ENCODE assay signal across 27 mouse cellular contexts in genomic region chr2:102958529-102958928, GRCm38 (mm10). TPM values are rescaled to one million over a fixed set of nuclear protein-coding genes. Genes with fewer than 3 reads are reported as not detected.
DNase-seq lines count a peak whose midpoint lies in the region; ATAC-seq and TF ChIP-seq lines count a peak whose summit lies in the region.
"Had no signal": no experiment of that assay in that cellular context is flagged by ENCODE, and none has a peak within 500 bp of the region (broad histone marks: within the 10 kb centered on the region; RNA-seq: fewer than 3 reads in every experiment).

No protein-coding gene starts in this region.

- H3K4me1 ChIP-seq in embryonic facial prominence, embryonic 14.5 days (ENCODE audit: control insufficient read depth, insufficient read depth, low read length) = peaks cover 2% of the 10 kb centered on the region; the same call in 1 of the 2 replicates
- no peaks in the 10 kb centered on the region; the same call in 1 of the 2 replicates for H3K4me1 ChIP-seq in embryonic facial prominence, embryonic 10.5 days
- H3K4me1 ChIP-seq in midbrain, embryonic 10.5 days = peaks cover 11% of the 10 kb centered on the region
- H3K4me1 ChIP-seq in midbrain, embryonic 14.5 days (ENCODE audit: control insufficient read depth, insufficient read depth, low read length) = no peaks in the 10 kb centered on the region
- H3K4me1 ChIP-seq in embryonic fibroblast, embryonic 13.5 days (ENCODE audit: control insufficient read depth, insufficient read depth, low read length) = peaks cover 21% of the 10 kb centered on the region
- H3K4me1 ChIP-seq: embryonic facial prominence, embryonic 12.5 days; forebrain, embryonic 13.5 days had no signal

- 74% methylated on average over 9 of the region's 9 CpGs for WGBS in embryonic facial prominence, embryonic 14.5 days
- WGBS in embryonic facial prominence, embryonic 10.5 days = 93% methylated on average over 9 of the region's 9 CpGs
- 91% methylated on average over 9 of the region's 9 CpGs for WGBS in midbrain, embryonic 10.5 days
- WGBS in midbrain, embryonic 14.5 days = 91% methylated on average over 9 of the region's 9 CpGs

- no peak overlapping the region for H3K4me2 ChIP-seq in embryonic facial prominence, embryonic 14.5 days (ENCODE audit: low read depth, low read length)
- H3K4me2 ChIP-seq in midbrain, embryonic 14.5 days (ENCODE audit: low read length) = no peak overlapping the region
- H3K4me2 ChIP-seq: embryonic facial prominence, embryonic 12.5 days; forebrain, embryonic 13.5 days; heart, embryonic 11.5 days; hindbrain, embryonic 14.5 days had no signal

- H3K9me3 ChIP-seq in embryonic facial prominence, embryonic 14.5 days (ENCODE audit: control insufficient read depth, low read length) = no peaks in the 10 kb centered on the region
- no peaks in the 10 kb centered on the region for H3K9me3 ChIP-seq in embryonic facial prominence, embryonic 10.5 days
- H3K9me3 ChIP-seq in midbrain, embryonic 10.5 days (replicated peaks) = no peaks in the 10 kb centered on the region
- no peaks in the 10 kb centered on the region for H3K9me3 ChIP-seq in midbrain, embryonic 14.5 days (ENCODE audit: control insufficient read depth, low read length)
- H3K9me3 ChIP-seq: embryonic facial prominence, embryonic 12.5 days; forebrain, embryonic 10.5 days; forebrain, embryonic 13.5 days; G1E; hindbrain, embryonic 10.5 days had no signal

- DNase-seq in embryonic facial prominence, embryonic 14.5 days (ENCODE audit: low spot score) = peak; percentile 61
- DNase-seq in embryonic facial prominence, embryonic 10.5 days (ENCODE audit: low spot score) = no peak
- no peak for DNase-seq in midbrain, embryonic 10.5 days (ENCODE audit: low spot score)
- no peak for DNase-seq in midbrain, embryonic 14.5 days
- DNase-seq in mesoderm, embryonic 11.5 days (ENCODE audit: low read depth, low spot score) = peak; percentile 30
- DNase-seq in cerebellum, postnatal 14 days = no peak
- DNase-seq in ovary, postnatal 14 days (ENCODE audit: low spot score) = no peak
- DNase-seq: adrenal gland, adult 2 months; adrenal gland, postnatal 14 days; cerebellum, adult 11-12 months; cerebellum, adult 8-10 months; gastrocnemius, postnatal 10 days; gastrocnemius, postnatal 36 days; heart, adult 2 months had no signal

- H3K27ac ChIP-seq in embryonic facial prominence, embryonic 14.5 days (replicated peaks; ENCODE audit: low read depth, low read length) = no peak overlapping the region
- H3K27ac ChIP-seq in embryonic facial prominence, embryonic 10.5 days (replicated peaks) = no peak overlapping the region
- H3K27ac ChIP-seq in midbrain, embryonic 10.5 days (replicated peaks) = 0 out of 2 replicates have a peak overlapping the region, but pooled peaks have one; percentile 2
- no peak overlapping the region for H3K27ac ChIP-seq in midbrain, embryonic 14.5 days (replicated peaks; ENCODE audit: low read depth, low read length)
- peak overlapping the region; percentile 75 for H3K27ac ChIP-seq in embryonic fibroblast, embryonic 13.5 days (ENCODE audit: insufficient read depth, low read length)
- H3K27ac ChIP-seq: embryonic facial prominence, embryonic 12.5 days; forebrain, embryonic 10.5 days; forebrain, embryonic 13.5 days; heart, adult 2 months; hindbrain, embryonic 10.5 days; hindbrain, embryonic 14.5 days; hindbrain, postnatal 0 days had no signal

- no peaks in the 10 kb centered on the region for H3K27me3 ChIP-seq in embryonic facial prominence, embryonic 14.5 days (replicated peaks; ENCODE audit: control insufficient read depth, insufficient read depth, low read length)
- no peaks in the 10 kb centered on the region for H3K27me3 ChIP-seq in embryonic facial prominence, embryonic 10.5 days (replicated peaks; ENCODE audit: low read depth, poor library complexity, severe bottlenecking)
- no peaks in the 10 kb centered on the region for H3K27me3 ChIP-seq in midbrain, embryonic 10.5 days (ENCODE audit: low read depth, poor library complexity, severe bottlenecking)
- H3K27me3 ChIP-seq in midbrain, embryonic 14.5 days (ENCODE audit: control insufficient read depth, insufficient read depth, low read length) = no peaks in the 10 kb centered on the region
- H3K27me3 ChIP-seq: CH12.LX; embryonic facial prominence, embryonic 12.5 days; forebrain, embryonic 13.5 days; Patski had no signal

- no peak for TF ChIP-seq POLR2A in embryonic fibroblast, embryonic 13.5 days (IDR thresholded peaks at IDR 0.05; ENCODE audit: low read depth, low read length)

- H3K4me3 ChIP-seq in embryonic facial prominence, embryonic 14.5 days (ENCODE audit: low read depth, low read length) = no peak overlapping the region
- H3K4me3 ChIP-seq in embryonic facial prominence, embryonic 10.5 days = no peak overlapping the region
- no peak overlapping the region for H3K4me3 ChIP-seq in midbrain, embryonic 10.5 days
- no peak overlapping the region for H3K4me3 ChIP-seq in midbrain, embryonic 14.5 days (replicated peaks; ENCODE audit: low read depth, low read length)
- no peak overlapping the region for H3K4me3 ChIP-seq in embryonic fibroblast, embryonic 13.5 days (ENCODE audit: insufficient read depth, low read length)
- H3K4me3 ChIP-seq: embryonic facial prominence, embryonic 12.5 days; forebrain, embryonic 10.5 days; forebrain, embryonic 13.5 days; heart, adult 2 months; hindbrain, embryonic 10.5 days had no signal

- TF ChIP-seq CTCF in embryonic fibroblast, embryonic 13.5 days (IDR thresholded peaks at IDR 0.05; ENCODE audit: borderline replicate concordance, insufficient read depth, low read length) = no peak

- H3K36me3 ChIP-seq in embryonic facial prominence, embryonic 14.5 days (ENCODE audit: control insufficient read depth, insufficient read depth, low read length) = no peaks in the 10 kb centered on the region
- H3K36me3 ChIP-seq in embryonic facial prominence, embryonic 10.5 days (replicated peaks) = no peaks in the 10 kb centered on the region
- H3K36me3 ChIP-seq in midbrain, embryonic 10.5 days = no peaks in the 10 kb centered on the region
- H3K36me3 ChIP-seq in midbrain, embryonic 14.5 days (ENCODE audit: control insufficient read depth, insufficient read depth, low read length) = no peaks in the 10 kb centered on the region
- H3K36me3 ChIP-seq: embryonic facial prominence, embryonic 12.5 days; forebrain, embryonic 10.5 days; G1E; hindbrain, embryonic 10.5 days had no signal

- no peak overlapping the region for H3K9ac ChIP-seq in embryonic facial prominence, embryonic 14.5 days (ENCODE audit: low read depth, low read length)
- no peak overlapping the region for H3K9ac ChIP-seq in midbrain, embryonic 14.5 days (replicated peaks; ENCODE audit: low read length)
- H3K9ac ChIP-seq: embryonic facial prominence, embryonic 12.5 days; forebrain, embryonic 13.5 days; hindbrain, embryonic 14.5 days had no signal

- ATAC-seq in embryonic facial prominence, embryonic 14.5 days (ENCODE audit: low read depth) = no peak
- no peak for ATAC-seq in midbrain, embryonic 14.5 days (ENCODE audit: low FRiP score, low TSS enrichment)
- ATAC-seq: forebrain, embryonic 13.5 days; forebrain, embryonic 16.5 days; hindbrain, postnatal 0 days; inflammation-experienced regulatory T-cells, adult 6 months; Patski had no signal

RNA-seq across cellular contexts. Expression of gene Cd44, which starts 57.1 kb away (rescaled TPM):
- polyA plus RNA-seq in embryonic facial prominence, embryonic 14.5 days (2014; fragmentation: Nextera tagmentation; extraction: Ambion mirVana) = 49.8 and 57.3 TPM in 2 replicates
- polyA plus RNA-seq in embryonic facial prominence, embryonic 10.5 days (2016; fragmentation: Nextera tagmentation; extraction: Ambion mirVana) = 2.2 and 2.5 TPM in 2 replicates
- polyA plus RNA-seq in midbrain, embryonic 10.5 days (2016; fragmentation: Nextera tagmentation; extraction: Ambion mirVana) = 2.9 and 3.4 TPM in 2 replicates
- 2.3 and 3.1 TPM in 2 replicates for polyA plus RNA-seq in midbrain, embryonic 14.5 days (2014; fragmentation: Nextera tagmentation; extraction: Ambion mirVana)
- 255 and 594 TPM in 2 replicates for polyA plus RNA-seq in embryonic fibroblast, embryonic 13.5 days (2011; ENCODE audit: insufficient read length, low read depth, missing spikeins)

Comparison
In these comparisons a context has a peak if more than half of its experiments do, and no peak if none do; other contexts are left out.
1. DNase-seq: peak in embryonic facial prominence, embryonic 14.5 days (single experiment) and mesoderm, embryonic 11.5 days (single experiment); none in embryonic facial prominence, embryonic 10.5 days (single experiment), midbrain, embryonic 10.5 days (single experiment), midbrain, embryonic 14.5 days (single experiment), cerebellum, postnatal 14 days (0 of 2) and ovary, postnatal 14 days (single experiment).
2. H3K27ac ChIP-seq: peak in midbrain, embryonic 10.5 days (single experiment) and embryonic fibroblast, embryonic 13.5 days (single experiment); none in embryonic facial prominence, embryonic 14.5 days (single experiment), embryonic facial prominence, embryonic 10.5 days (single experiment) and midbrain, embryonic 14.5 days (single experiment).
3. RNA of gene Cd44, which starts 57.1 kb away (polyA plus RNA-seq): 255 to 594 TPM in embryonic fibroblast, embryonic 13.5 days and 49.8 to 57.3 TPM in embryonic facial prominence, embryonic 14.5 days; 2.3 to 3.1 TPM in midbrain, embryonic 14.5 days, 2.9 to 3.4 TPM in midbrain, embryonic 10.5 days and 2.2 to 2.5 TPM in embryonic facial prominence, embryonic 10.5 days; every median in the first group is over 10 times any median in the second.